Mouse (Mus musculus): ENCODE results near the gene Ptn.

The Ptn gene

GRCm38 (mm10) chr6:36809747-36810285 is at the start of gene Ptn:
Ptn (minus strand) TSS chr6:36810220.
- no peak for DNase-seq (ENCODE audit: low read depth in 2 of 2, low spot score in 2 of 2)

GRCm38 (mm10) chr6:36858258-36859041 is 48.4 kb upstream of the Ptn start:
- no peak for DNase-seq (ENCODE audit: low read depth in 2 of 2, low spot score in 2 of 2)

GRCm38 (mm10) chr6:36857627-36858257 is 47.7 kb upstream of the Ptn start:
- no peak for DNase-seq (ENCODE audit: low read depth in 2 of 2, low spot score in 2 of 2)

- no peak for DNase-seq (ENCODE audit: low read depth in 2 of 2, low spot score in 2 of 2)
Observed at GRCm38 (mm10) chr6:36850422-36851129, 40.6 kb upstream of the Ptn start.

- no peak for DNase-seq (ENCODE audit: low read depth in 2 of 2, low spot score in 2 of 2)
Observed at GRCm38 (mm10) chr6:36845288-36845687, 35.3 kb upstream of the Ptn start.

GRCm38 (mm10) chr6:36844258-36844657 is 34.2 kb upstream of the Ptn start:
- no peak for DNase-seq (ENCODE audit: low read depth in 2 of 2, low spot score in 2 of 2)

- no peak for DNase-seq (ENCODE audit: low read depth in 2 of 2, low spot score in 2 of 2)
Observed at GRCm38 (mm10) chr6:36843031-36843488, 33.0 kb upstream of the Ptn start.

- DNase-seq (ENCODE audit: low read depth in 2 of 2, low spot score in 2 of 2): no peak
Observed at GRCm38 (mm10) chr6:36842101-36842922, 32.3 kb upstream of the Ptn start.

- DNase-seq (ENCODE audit: low read depth in 2 of 2, low spot score in 2 of 2): no peak
Observed at GRCm38 (mm10) chr6:36841701-36842100, 31.7 kb upstream of the Ptn start.

GRCm38 (mm10) chr6:36841174-36841573 is 31.2 kb upstream of the Ptn start:
- no peak for DNase-seq (ENCODE audit: low read depth in 2 of 2, low spot score in 2 of 2)

- DNase-seq (ENCODE audit: low read depth in 2 of 2, low spot score in 2 of 2): no peak
Observed at GRCm38 (mm10) chr6:36838747-36839146, 28.7 kb upstream of the Ptn start.

- no peak for DNase-seq (ENCODE audit: low read depth in 2 of 2, low spot score in 2 of 2)
Observed at GRCm38 (mm10) chr6:36835351-36835750, 25.3 kb upstream of the Ptn start.

GRCm38 (mm10) chr6:36834695-36835265 is 24.8 kb upstream of the Ptn start:
- DNase-seq (ENCODE audit: low read depth in 2 of 2, low spot score in 2 of 2): no peak

- DNase-seq (ENCODE audit: low read depth in 2 of 2, low spot score in 2 of 2): no peak
Observed at GRCm38 (mm10) chr6:36832681-36833080, 22.7 kb upstream of the Ptn start.

- no peak for DNase-seq (ENCODE audit: low read depth in 2 of 2, low spot score in 2 of 2)
Observed at GRCm38 (mm10) chr6:36832207-36832606, 22.2 kb upstream of the Ptn start.

- DNase-seq (ENCODE audit: low read depth in 2 of 2, low spot score in 2 of 2): no peak
Observed at GRCm38 (mm10) chr6:36830371-36830925, 20.4 kb upstream of the Ptn start.

- DNase-seq (ENCODE audit: low read depth in 2 of 2, low spot score in 2 of 2): no peak
Observed at GRCm38 (mm10) chr6:36819784-36820050, 9.7 kb upstream of the Ptn start.

- no peak for DNase-seq (ENCODE audit: low read depth in 2 of 2, low spot score in 2 of 2)
Observed at GRCm38 (mm10) chr6:36819019-36819783, 9.2 kb upstream of the Ptn start.

- DNase-seq (ENCODE audit: low read depth in 2 of 2, low spot score in 2 of 2): no peak
Observed at GRCm38 (mm10) chr6:36818281-36819018, 8.4 kb upstream of the Ptn start.
